Mouse (Mus musculus): ENCODE measurements around the gene Defb13.

Gene Defb13

DNA sequence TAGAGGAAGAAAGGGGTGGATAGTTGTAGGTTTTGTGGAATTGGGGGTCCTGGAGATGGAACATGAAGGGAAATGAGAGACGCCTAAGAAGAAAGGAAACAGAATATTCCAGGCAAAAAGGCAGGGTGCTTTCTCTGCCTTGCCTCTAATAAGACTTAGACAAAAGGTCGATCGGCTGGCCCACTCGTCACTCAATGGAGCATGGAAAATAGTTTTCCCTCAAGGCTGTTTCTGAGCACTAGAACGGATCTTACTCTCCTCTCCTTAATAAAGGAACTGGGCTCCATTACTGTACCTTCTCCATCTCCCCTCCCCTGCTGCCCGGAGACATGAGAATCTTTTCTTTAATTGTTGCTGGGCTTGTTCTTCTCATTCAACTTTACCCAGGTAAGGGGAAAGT is at the start of gene Defb13:
Gene Defb13, plus strand, starts transcription at position 301 of the 400 bp plus-strand sequence.
- 81% methylated on average over 6 of the region's 6 CpGs for WGBS

DNA sequence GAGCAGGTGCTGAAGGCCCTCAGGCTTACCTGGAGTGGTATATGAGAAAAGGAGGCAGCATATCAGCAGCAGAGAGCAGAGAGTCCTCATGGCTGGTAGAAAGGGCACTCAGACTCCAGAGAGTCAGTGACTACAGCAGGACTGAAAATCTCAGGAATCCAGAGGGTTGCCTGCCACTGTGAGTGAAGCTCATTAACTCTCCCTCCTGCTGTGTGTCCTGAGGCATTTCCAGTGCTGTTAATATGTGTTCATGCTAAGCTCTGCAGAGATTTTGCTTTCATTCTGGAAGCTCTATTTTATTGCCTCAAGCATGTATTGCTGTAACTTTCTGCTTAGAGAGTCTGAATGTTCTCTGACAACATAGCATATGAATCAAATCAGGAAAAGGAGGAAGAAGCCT is 40.3 kb upstream of the Defb13 start, which contains the start of gene Defb11:
Gene Defb11, minus strand, starts transcription at position 123 of the 400 bp plus-strand sequence.

DNA sequence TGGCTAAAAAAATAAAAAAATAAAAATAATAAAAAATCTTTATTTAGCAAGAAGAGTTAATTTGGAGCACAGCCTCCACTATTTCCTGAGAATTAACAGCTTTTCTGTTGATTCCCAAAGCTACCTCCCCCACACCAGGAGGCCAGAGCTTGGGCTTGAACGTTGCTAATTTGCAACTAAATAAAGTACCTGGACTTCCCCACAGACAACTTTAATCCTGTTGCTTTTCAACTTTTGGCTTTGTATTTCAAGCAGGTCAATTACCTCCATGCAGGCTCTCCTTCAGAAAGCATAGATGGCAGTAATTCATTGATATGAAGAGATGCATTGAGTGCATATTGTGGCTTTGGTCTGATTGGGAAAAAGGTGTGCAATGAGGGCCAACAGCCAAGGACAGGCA is 34.6 kb upstream of the Defb13 start:
- WGBS = 2% methylated on average over 1 of the region's 1 CpGs

DNA sequence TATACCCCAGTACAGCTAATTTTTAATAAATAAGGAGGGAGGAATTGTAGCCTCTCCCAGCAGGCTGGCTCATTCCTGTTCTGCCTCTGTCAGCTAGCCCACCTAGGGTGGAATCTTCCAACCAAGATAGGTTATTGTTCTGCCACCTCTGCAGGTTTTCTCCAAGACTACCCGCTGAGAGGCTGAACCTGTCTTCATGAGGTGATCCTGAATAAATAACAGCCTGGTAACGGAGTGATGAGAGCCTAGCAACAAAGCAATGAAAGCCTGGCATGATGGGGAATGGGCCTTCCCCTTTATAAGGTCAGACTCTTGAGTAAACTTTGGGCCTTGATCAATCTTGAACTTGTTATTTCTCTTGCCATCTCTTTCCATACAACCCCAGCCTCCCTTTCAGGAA is 34.0 kb upstream of the Defb13 start:
- 31% methylated on average over 2 of the region's 2 CpGs for WGBS

DNA sequence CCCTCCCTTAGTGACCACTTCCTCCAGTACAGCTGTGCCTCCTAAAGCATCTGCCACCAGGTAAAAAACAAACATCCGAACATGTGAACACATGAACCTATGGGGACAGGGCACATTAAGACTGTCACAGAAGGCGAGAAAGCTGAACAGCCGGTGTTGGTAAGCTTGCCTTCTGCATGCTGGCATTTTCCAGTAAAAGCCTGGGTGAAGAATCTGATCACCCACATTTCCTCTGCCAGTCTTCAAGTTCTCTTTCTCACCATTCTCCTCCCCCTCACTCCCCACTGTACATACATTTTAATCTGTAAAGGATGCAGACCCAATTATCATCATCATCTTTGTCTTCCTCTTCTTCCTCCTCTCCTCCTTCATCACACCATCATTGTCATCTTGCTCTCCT is 30.9 kb upstream of the Defb13 start:
- WGBS = 59% methylated on average over 3 of the region's 3 CpGs

DNA sequence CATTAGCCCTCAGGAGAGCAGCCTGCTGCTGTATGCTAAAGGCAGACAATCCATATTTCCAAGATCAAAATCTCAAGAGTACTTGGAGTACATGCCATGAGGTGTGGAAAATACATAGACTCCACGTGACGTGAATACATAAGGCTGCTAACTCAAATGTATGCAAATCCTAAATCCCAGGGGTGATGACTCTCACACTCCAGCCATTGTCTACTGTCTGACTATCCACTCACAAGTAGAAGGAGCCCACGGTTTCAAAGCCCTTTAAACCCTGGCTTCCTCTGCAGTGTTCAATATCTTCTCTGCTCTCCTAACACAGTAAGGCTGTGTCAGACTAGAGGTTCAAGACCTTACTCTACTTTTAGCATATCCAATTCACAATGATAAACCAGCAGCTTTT is 15.8 kb upstream of the Defb13 start:
- WGBS = 86% methylated on average over 3 of the region's 3 CpGs

DNA sequence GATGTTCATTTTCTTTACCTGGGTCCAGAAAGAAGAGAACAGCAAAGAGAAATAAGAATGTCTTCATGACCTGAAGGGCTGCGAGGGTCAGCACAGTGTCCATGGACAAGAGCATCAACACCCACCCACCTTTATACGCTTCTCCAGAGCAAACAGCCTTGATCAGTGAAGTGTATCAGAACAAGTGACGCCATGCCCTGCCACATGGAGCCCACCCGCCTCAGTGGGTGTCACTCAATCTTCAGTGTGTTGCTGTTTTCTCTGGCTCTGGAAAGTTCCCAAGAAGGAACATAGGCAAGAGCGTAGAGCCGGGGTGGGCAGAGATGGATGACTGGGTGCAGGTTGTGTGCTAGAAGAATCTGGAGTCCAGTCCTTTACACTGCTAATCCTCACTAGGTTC is 14.0 kb upstream of the Defb13 start, which contains the start of gene Defb15:
Gene Defb15, minus strand, starts transcription at position 101 of the 400 bp plus-strand sequence.
- 92% methylated on average over 6 of the region's 6 CpGs for WGBS

DNA sequence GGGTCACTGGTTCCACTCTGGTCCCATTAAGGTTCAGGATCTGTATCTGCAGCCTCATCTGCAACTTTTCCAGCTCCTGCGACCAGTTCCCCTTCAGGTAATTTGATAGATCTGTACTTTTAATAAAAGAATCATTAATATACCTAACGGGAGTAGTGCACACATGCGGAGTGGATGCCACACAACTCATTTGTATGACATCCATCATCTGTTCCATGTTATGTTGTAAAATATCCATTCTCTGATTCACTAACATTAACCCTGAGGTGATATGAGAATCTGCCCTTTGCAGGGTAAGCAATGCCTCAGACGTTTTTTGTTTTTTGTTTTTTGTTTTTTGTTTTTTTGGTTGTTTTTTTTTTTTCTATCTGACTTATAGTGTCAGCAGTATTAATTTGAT is 8.5 kb upstream of the Defb13 start, which contains the start of gene Defb35:
Gene Defb35, plus strand, starts transcription at position 301 of the 400 bp plus-strand sequence.
- 84% methylated on average over 4 of the region's 4 CpGs for WGBS

DNA sequence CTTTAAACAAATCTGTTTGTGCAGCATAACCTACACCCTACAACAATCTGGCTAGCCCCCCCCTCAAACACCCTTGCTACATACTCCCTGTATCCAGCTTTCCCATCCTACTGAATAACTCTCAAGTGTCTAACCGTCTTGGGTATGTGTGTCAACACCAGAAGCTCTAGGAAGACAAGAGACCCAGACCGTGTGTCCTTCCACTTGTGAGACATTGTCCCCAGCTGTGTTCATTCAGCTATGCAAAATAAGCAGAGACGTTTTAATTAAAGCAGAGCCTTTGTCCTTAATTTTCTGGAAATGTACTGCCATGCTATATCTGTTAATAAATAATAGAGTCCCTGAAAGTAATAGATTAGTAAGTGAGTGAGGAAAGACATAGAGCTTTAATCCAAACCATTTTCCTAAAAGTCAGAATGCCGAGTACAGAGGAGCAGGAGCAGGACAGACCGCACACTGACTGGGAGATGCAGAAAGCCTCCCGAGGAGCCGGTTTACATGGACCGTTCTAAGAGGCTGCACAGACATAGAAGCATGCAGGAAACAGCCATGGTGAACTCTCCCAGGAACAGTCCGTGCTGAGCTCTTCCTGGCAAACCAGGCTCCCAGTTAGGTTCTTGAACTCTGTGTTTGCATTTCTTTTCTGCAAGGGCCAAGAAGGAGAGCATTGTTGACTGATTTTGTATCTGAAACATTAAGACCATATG is 902 bp downstream of the Defb13 start:
- 61% methylated on average over 9 of the region's 9 CpGs for WGBS

DNA sequence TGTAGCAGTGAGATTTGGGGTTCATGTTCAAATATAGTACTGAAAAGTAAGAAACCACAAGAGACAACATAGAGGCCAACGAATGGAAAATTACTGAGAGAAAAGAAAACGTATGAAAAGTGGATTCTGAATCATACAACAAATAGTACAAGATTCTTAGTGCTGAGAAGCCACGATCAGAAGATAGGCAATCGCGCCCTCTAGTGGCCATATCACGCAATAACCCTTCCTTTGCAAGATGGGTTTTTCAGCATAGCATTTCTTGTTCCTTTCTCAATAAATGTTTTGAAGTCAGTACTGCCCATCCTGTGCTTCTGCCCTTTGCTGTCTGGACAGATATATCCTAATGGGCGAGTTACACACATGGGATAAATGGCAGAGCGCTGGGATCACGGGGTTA is 8.8 kb downstream of the Defb13 start:
- WGBS = 5% methylated on average over 9 of the region's 9 CpGs

DNA sequence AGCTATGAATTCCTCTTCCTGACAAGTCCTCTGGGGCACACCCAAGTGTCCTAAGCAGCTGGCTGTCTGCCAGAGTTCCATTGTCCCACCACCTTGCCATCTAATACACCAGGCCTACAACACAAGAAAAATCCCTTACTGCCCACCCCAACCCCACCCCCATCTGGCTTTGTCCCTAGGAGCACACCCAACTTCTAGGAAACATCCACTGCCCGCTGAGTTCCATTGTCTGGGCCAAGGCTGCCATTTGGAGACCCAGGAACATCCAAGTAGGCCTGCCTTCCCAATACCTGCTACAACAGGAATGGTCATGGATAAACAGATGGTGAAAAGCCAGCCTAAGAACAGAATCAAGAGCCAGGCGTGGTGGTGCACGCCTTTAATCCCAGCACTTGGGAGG is 9.8 kb downstream of the Defb13 start:
- WGBS = 81% methylated on average over 3 of the region's 3 CpGs

DNA sequence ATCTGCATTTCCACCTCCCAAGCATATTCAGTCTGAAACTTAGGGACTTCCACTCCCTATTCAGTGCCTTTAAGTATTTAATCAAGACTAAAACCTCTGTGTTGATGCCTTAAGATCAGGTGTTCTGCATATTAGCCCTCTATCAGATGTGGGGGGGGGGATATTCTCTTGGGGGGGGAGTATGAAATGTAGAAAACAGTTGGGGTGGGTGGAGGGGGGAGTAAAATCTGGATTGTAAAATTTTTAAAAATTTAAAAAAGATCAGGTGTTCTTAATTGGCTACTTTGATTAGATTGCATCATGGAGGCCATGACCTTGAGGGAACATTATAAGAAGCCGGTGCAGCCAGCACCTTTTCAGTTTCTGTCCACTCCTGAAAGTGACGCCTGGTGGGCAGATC is 11.9 kb downstream of the Defb13 start, which contains the start of gene Fam90a1a:
Gene Fam90a1a, plus strand, starts transcription at position 301 of the 400 bp plus-strand sequence.
- 92% methylated on average over 2 of the region's 2 CpGs for WGBS

DNA sequence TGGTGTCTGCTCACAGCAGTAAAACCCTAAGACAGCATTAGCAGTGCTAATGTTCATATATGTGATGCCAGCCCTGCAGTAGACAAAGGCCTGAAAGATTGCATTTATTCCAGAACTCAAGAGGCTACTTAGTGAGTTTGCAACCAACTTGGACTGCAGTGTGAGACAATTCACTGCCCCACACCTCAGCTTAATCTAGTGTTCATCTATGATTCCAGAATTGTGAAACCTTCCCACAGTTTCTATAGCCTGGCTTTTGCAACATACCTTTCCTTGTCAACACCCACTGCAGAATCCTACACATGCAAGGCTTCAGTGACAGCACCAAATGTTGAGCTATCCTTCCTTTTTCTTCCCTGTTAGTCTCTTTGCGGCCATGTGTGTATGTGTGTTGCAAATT is 20.1 kb downstream of the Defb13 start:
- WGBS = 83% methylated on average over 1 of the region's 1 CpGs

DNA sequence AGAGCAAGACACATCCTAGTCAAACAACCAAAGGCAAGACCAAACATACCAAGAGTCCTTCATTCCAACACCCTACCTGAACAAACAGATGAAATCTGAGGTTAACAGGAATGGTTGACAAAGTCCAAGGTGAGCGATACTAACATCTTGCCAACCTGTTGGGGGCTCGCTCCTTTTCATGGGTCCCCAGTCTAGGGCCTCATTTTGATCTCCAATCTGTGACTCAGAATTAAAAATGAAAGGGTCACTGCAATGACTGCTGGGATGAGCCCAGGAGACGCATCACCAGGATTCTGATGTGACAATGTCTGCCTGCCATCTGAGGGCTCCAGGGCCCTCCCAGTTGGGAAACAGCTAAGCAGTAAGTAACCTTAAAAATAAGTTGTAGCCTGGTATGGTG is 22.9 kb downstream of the Defb13 start, which contains the start of gene Ccdc70:
Gene Ccdc70, plus strand, starts transcription at position 301 of the 400 bp plus-strand sequence.
- WGBS = 94% methylated on average over 3 of the region's 3 CpGs

DNA sequence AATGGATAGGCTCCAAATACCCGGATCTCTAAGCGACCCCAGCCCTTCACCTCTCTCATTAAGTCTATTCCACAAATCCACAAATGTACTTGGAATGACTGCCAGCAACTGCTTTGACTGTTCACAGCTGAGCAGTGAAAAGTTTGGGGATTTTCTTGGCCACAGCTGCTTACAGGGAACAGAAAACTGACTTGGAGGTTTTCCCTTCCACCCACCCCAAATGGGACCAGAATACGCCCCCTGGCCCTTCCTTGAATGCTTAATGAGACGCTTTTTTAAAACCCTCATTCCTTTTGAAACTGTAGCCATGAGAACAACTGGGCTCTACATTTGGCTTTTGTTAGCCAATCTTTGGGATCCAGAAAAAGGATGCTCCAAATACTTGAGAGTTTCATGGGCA is 31.6 kb downstream of the Defb13 start:
- 19% methylated on average over 4 of the region's 4 CpGs for WGBS

DNA sequence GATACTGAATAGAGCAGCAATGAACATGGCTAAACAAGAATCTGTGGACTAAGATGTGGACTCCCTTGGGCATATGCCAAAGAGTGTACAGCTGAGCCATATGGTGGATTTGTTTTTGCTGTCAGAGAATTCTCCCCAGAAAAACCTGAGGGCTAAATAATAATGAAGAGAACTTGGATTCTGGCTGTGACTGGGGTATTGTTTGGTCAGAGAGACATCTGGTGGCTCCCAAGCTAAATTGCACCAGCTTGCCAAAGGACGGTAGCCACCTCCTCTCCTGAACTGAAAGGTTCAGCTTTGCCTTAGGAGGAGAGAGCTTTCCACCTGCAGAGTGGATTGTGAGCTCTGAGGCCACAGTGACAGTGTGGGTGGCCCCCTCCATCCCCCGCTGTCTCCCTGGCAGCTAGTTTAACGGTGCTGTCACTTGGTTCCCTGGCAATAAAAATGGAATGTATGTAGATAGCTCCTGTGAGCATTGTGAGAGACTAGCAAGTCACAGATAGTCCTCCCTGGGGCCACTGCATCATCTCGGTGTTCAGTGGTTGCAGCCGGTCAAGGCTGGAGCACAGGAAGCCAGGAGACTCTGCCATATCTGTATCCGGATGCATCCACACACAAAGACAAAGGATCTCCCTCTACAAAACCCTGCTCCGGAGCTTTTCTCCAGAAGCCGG is 35.2 kb downstream of the Defb13 start:
- 55% methylated on average over 8 of the region's 8 CpGs for WGBS

DNA sequence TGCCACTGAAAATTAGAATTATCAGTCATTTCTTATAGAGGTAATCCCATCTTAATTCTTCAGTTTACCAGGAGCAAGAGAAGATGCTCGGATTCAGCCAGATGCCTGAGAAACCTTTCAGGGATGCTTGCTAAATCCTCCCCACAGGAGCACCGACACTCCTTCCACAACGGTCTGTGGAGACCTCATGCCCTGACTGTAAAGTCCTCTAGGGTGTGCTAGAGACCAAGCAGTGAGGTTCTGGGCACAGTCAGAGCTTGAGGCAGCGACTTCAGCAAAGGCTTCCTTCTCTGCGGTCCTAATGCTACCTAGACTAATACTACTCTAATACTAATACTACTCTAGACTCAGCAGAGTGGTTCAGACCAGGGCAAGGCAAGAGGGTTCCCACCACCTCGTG is 45.6 kb downstream of the Defb13 start:
- WGBS = 17% methylated on average over 6 of the region's 6 CpGs

DNA sequence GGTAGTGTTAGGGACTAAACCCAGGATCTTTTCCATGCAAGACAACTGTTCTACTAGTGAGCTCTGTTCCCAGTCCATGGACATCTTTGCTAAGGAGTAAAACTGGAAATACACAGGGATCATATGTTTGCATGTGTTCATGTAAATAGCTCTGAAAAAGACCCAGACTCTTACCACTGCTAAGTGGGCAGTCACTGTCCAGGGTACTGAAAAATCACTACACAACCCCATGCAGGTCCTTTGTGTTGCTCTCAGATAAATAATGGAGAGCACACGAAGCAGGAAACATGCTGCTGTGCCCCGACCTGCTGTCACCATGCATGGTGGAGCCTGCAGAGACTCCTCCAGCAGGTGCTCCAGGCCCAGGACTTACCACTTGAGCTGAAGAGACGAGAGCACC is 48.6 kb downstream of the Defb13 start:
- 64% methylated on average over 3 of the region's 3 CpGs for WGBS

Data from cerebral cortex, adult 2 months (tissue).